Mouse (Mus musculus): ENCODE results near the gene Evi2a.

GRCm38 (mm10) chr11:79577741-79578140 is 47.3 kb upstream of the Evi2a start:
- TF ChIP-seq TCF12 (IDR thresholded peaks at IDR 0.05; ENCODE audit: insufficient read depth, poor library complexity, severe bottlenecking) (no peak), POLR2A (IDR thresholded peaks at IDR 0.05; ENCODE audit: insufficient read length, low read depth) (no peak), USF1 (IDR thresholded peaks at IDR 0.05; ENCODE audit: low read depth) (no peak), E2F4 (IDR thresholded peaks at IDR 0.05; ENCODE audit: insufficient read depth) (no peak), SRF (IDR thresholded peaks at IDR 0.05; ENCODE audit: control insufficient read depth, insufficient read length, low read depth) (no peak), POLR2AphosphoS2 (IDR thresholded peaks at IDR 0.05; ENCODE audit: insufficient read length, low read depth) (no peak), MYOG (IDR thresholded peaks at IDR 0.05; ENCODE audit: control insufficient read depth in 1 of 3, insufficient read depth in 1 of 3, insufficient read length in 2 of 3, low read depth in 2 of 3) (no peak), MAX (IDR thresholded peaks at IDR 0.05; ENCODE audit: low read depth) (no peak)

All from myocyte (in vitro differentiated cells).